Mouse (Mus musculus) heart, postnatal 36 days (tissue): ENCODE measurements around the gene Vmn1r181. TPM values are rescaled to one million over a fixed set of nuclear protein-coding genes. Genes with fewer than 3 reads are reported as not detected.
"Not testable (repeated sequence)": the region's sequence is repeated elsewhere in the genome, so short reads cannot be mapped to it uniquely, and the experiment has no call there.

Source experiments
- DNase-seq, 2 experiments: peaks; one replicate each; pipeline ENCODE4 v3.0.0; 2021 to 2022
- intact Hi-C: fragments of 180-260 bp; cut with DNase I; formaldehyde crosslinking; loops from one replicate; pipeline ENCODE4 v1.15.1; 2025
- total RNA-seq, 2 experiments: library from RNA; stranded (reverse); gene quantifications; 2 replicates each; pipeline ENCODE4 v1.2.3; 2021

Gene Vmn1r181
- total RNA-seq = not detected

DNA sequence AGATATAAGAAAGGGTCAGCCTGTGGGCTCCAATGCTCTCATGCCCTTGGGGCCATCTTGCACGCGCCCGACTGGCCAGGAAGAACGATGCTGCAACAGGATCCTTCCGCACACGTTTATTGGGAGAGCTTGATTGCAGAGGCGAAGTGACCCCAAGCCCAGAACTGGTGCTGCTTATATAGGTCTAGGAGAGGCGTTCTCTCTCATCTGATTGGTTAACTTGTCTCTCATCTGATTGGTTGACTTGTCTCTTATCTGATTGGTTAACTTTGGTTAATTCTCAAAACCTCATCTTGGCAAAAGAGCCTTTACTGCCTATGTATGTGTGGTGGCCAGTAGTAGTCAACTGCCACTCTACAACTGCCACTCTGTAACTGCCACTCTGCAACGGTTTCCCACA, at the start of gene Vmn1r181:
Vmn1r181 (plus strand) TSS at position 301 of the 400 bp plus-strand sequence.
- DNase-seq, intact Hi-C loops: not testable (repeated sequence)

DNA sequence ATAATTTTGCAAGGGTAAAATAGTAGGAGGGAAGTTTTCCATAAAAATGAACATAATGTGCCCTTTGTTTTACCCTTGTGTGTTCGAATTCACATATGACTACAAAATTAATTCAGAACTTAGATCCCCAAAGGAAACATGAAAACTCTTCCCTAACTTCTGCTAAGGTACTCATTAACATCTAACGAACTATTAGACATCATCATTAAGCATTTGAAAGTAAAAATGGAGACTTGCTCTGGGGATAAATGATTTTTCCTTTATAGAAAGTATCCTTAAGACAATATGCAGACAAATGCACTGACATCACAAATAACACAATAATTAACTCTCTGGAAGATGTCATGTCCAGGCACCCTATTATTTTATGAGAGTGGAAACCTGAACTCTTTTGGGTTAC, 47.7 kb upstream of the Vmn1r181 start, which contains the start of gene Vmn1r179:
Vmn1r179 (plus strand) TSS at position 301 of the 400 bp plus-strand sequence.
- DNase-seq = no peak
- intact Hi-C loops = no loop called here

DNA sequence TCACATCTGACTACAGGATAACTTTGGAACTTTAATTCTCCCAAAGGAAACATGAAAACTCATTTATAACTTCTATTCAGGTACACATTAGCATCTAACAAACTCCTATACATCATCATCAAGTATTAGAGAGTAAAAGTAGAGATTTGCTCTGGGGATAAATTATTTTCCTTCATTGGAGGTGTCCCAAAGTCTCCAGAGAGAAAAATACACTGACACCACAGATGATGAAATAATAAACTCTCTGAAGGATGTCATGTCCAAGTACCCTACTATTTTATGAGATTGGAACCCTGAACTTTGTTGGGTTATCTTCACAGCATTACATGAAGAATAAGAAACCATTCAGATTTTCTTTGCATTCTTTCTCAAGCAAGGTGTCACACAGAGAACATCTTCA, 24.1 kb upstream of the Vmn1r181 start, which contains the start of gene Vmn1r180:
Vmn1r180 (plus strand) TSS at position 301 of the 400 bp plus-strand sequence.
- no peak for DNase-seq
- intact Hi-C loops = no loop called here

DNA sequence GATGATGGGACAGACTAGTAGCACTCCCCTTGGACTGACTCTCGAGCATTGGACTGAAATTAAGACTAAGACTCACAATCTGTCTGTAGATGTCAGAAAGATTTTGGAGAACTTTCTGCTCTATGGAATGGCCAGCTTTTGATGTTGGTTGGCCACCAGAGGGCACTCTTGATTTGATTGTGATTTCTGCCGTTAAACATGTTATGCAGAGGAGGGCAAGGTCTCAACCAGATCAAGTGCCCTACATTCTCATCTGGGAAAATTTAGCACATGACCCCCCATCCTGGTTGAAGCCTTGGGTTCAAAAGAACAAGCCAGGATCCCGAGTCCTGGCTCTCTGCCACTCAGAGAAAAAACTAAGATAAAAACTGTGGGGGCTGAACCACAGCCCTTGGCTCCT, 6.4 kb upstream of the Vmn1r181 start:
- peak; percentile 3 to 11 for DNase-seq
- intact Hi-C loops = loop anchor here (5.0 to 10.0 kb wide), 2 partner anchors 257 to 329 kb away; no protein-coding TSS in a partner anchor

DNA sequence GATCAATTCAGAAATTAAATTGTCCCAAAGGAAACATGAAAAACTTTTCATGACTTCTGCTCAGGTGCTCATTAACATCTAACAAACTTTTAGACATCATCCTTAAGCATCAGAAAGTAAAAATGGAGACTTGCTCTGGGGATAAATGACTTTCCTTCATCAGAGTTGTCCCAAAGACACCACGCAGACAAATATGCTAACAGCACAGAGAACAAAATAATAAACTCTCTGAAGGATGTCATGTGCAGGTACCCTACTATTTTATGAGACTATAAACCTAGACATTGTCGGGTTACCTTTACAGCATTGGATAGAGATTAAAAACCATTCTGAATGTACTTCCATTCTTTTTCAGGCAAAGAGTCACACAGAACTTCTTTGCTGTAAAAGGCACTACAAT, 27.0 kb downstream of the Vmn1r181 start, which contains the start of gene V1rd19:
V1rd19 (plus strand) TSS at position 301 of the 400 bp plus-strand sequence.
- intact Hi-C loops = no loop called here
- DNase-seq = no peak

Other genes with a start within 250 kb of the Vmn1r181 start
- gene Vmn1r174, start 222.3 kb upstream of the Vmn1r181 start, total RNA-seq = not detected
- not detected for gene Vmn1r175, start 164.0 kb upstream of the Vmn1r181 start, total RNA-seq
- not detected for gene Vmn1r176, start 137.2 kb upstream of the Vmn1r181 start, total RNA-seq
- not detected for gene Vmn1r177, start 108.2 kb upstream of the Vmn1r181 start, total RNA-seq
- gene Vmn1r178, start 82.6 kb upstream of the Vmn1r181 start, total RNA-seq = not detected
- not detected for gene Vmn1r179, start 47.6 kb upstream of the Vmn1r181 start, total RNA-seq
- not detected for gene Vmn1r180, start 24.0 kb upstream of the Vmn1r181 start, total RNA-seq
- gene V1rd19, start 27.1 kb downstream of the Vmn1r181 start, total RNA-seq = not detected
- gene Vmn1r183, start 78.6 kb downstream of the Vmn1r181 start, total RNA-seq = not detected
- gene Zfp180, start 107.3 kb downstream of the Vmn1r181 start, total RNA-seq = 10 to 100 TPM; 13.1 TPM
- 1 to 10 TPM; 2.8 to 3.7 TPM for gene Zfp112, start 137.7 kb downstream of the Vmn1r181 start, total RNA-seq
- 1 to 10 TPM; 5.5 to 6.0 TPM for gene Zfp235, start 159.6 kb downstream of the Vmn1r181 start, total RNA-seq
- gene Zfp114, start 200.4 kb downstream of the Vmn1r181 start, total RNA-seq = under 1 TPM in 1 of 2 experiments, not detected in 1; 0.11 TPM
- gene Zfp111, start 236.8 kb downstream of the Vmn1r181 start, total RNA-seq = 1 to 10 TPM; 3.8 to 4.3 TPM